Mouse (Mus musculus) kidney, postnatal 36 days (tissue): Measurements from ENCODE around the gene Arl10.

Source experiments
- DNase-seq, 2 experiments: peaks; one replicate each; pipeline ENCODE4 v3.0.0; 2021 to 2022; ENCODE audit warnings: mixed read lengths in 2 of 2

Gene Arl10

GRCm38 (mm10) chr13:54574854-54575481, at the start of gene Arl10:
TSS of gene Arl10 (plus strand) at chr13:54575015.
- peak; percentile 84 to 89 for DNase-seq

DNA sequence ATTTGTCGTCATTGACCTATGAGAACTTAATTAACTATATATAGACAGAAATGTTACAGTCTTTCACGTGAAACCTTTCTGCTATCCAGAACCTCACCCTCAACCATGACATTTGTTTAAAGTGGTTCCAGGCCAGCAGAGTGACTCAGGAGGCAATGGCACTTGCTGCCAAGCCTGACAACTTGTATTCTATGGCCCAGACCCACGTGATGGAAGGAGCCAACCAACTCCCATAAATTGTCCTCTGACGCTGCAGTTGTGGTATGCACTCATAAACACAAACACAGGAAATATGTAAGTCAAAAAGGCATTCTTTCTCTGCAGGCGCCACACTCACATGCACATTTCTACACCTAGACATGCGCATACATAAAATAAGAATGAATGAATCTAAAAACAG, 47.7 kb upstream of the Arl10 start:
- no peak for DNase-seq

GRCm38 (mm10) chr13:54532134-54532533, 42.7 kb upstream of the Arl10 start:
- DNase-seq, result no peak

DNA sequence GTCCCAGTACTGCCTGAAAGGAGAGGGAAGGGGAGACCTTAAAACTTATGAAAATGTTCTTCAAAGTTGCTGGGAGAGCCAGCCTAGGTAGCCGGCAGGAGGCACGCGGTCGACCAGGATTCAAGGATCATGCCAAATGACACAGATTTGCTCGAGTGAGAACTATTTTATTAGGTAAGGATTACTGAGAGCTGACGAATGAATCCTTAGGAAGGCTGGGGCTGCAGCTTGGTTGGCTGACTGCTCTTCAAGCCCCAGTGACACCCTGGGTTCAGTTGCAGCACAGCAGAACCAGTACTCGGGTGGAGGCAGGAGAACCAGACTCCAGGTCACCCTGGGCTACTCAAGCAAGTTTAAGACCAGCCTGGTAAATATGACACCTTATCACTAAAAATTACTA, 26.8 kb upstream of the Arl10 start:
- DNase-seq, result peak; percentile 36 to 52

DNA sequence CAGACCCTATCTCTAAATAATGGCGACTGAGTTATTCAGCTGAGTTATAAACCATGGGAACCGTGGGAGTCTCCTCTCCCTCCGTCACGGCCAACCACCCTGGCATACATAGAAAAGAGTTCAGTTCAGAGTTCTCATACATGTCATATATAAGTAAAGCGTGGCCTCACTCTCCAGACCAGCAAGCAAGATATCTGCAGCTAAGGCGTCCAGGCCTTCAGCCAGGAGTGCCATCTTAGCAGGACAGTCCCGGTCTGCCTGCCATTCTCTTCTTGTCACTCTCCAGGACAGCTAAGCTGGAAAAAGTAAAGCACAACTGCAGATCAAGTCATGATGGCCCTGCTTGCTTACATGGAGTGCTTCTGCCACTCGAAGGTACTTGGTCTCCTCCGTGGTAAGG, 18.6 kb upstream of the Arl10 start:
- DNase-seq, result no peak

DNA sequence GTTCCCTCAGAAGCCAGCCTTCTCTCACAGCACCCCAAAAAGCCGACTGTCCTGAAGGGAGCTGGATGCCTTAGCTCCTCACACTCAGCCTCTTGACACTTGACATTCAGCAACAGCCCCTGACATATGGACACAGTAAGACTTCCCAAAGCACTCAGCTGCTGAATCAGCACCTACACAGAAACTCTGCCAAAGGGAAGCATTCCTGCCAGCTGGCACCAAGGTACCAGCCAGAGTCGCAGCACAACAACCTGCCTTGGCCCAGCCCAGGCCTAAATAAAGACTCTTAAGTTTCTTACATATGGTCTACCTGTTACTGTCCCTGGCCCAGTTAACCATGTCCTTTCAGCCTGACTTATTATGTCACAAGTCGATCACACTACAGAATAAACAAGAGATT, 18.0 kb upstream of the Arl10 start:
- DNase-seq, result peak; percentile 74 to 84

GRCm38 (mm10) chr13:54557652-54558051, 17.2 kb upstream of the Arl10 start:
- DNase-seq, result peak; percentile 72 to 86

DNA sequence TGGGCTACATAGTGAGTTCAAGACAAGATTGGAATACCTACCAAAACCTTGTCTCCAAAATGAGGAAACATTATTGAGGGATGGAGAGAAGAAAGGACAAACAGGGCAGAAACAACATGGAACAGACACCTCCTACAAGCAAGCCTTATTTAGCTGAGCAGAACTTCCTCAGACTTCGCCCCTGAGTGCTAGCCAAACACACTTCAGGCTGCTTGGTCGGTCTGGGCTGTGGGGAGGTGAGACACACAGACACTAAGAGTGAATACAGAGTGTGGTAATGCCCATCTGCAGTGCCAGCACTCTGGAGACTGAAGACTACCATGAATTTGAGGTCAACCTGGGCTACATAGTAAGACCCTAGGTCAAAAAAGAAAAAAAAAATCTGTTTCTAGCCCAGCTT, 15.2 kb upstream of the Arl10 start:
- peak; percentile 52 to 56 for DNase-seq

GRCm38 (mm10) chr13:54560608-54561007, 14.2 kb upstream of the Arl10 start:
- no peak for DNase-seq

GRCm38 (mm10) chr13:54562562-54562961, 12.3 kb upstream of the Arl10 start:
- peak; percentile 84 to 97 for DNase-seq

GRCm38 (mm10) chr13:54564232-54565200, 10.3 kb upstream of the Arl10 start:
- peak; percentile 35 to 51 for DNase-seq

DNA sequence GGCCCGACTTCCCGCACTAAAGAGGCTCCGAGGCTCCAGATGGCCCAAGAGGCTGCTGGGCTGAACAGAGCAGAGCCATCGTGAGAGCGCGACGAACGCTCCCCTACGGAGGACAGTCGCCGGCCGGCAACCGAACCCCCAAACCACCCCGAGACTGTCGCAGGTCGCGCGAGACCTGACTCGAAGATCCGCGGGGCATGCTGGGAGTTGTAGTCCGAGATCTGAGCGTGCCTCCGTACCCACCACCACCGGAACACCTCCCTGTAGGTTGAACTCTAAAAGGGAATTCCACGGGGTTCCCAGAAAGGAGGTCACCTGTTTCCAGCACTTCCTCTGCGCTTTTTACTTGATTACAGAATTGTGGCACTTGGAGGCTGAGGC, 9.6 kb upstream of the Arl10 start, which contains the start of gene 4833439L19Rik:
Gene 4833439L19Rik, minus strand, starts transcription at position 235 of the 381 bp plus-strand sequence.
- DNase-seq, result peak; percentile 97 to 99

DNA sequence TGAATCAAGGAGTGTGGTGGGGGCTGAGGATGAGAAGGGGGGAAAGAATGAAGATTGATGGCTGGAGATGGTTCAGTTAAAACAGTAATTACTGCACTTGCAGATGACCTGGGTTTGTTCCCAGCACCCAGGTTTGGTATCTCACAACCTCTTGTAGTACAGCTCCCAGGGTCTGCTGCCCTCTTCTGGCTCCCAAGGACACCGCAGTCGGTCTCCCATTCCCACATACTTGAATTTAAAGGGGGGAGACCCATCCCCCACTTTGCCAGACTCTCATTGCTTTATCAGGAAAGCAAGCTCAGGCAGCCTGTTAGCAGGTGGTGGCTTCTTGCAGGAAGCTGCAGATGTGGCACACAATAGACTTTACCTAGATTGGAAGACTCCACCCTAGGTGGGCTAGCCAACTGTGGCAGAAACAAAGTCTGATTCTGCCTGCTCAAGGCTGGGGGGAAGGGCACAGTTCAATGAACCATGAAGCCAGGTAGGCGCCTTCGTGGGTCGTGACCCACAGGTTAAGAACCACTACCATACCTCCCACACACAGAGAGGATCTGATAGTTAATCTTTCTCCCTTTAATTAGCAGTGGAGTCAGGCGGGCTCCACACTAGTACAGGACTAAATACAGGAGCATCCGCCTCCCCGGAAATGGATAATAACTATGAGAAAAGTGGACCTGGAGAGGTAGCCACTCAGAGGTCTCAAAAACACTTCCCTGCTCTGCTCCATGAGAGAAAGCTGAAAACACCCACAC, 9.0 kb upstream of the Arl10 start:
- peak; percentile 83 to 87 for DNase-seq

DNA sequence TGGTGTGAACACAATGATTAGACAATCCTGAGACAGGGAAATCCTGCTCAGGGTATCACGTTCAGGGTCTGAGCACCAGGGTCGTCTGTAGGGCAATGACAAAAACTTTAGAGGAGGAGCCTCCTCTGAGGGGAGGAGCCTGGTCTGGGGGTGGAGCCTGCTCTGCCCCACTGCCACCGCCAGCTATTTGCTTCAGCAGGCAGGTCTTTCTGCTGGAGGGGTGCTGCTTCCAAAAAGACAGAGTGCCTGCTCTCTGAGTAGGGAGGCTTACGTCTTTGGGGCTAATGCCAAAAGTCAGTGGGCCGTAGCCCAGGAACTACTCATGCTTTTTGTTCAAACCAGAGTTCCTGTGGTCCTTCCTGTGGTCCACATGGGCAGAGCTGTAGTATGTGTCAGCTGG, 6.4 kb upstream of the Arl10 start:
- peak; percentile 42 to 78 for DNase-seq

DNA sequence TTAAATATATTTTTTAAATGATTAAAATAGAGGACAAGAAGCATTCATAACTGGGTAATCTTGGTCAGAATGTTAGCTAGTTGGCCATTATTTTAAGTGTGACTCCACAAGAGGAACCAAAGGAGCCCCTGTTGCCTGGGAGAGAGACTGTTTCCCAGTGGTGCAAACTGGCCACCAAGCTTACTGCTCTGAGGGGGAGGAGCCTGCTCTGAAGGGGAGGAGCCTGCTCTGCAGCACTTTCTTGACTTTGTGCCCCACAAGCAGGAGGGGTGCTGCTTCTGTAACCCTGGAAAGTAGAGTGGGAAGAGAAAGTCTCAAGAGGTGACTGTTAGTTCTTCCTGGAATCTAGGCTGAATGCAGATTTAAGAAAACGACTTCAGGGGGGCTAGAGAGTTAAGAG, 5.5 kb upstream of the Arl10 start:
- DNase-seq, result no peak

- DNase-seq, result no peak
These were observed 4.1 kb upstream of the Arl10 start for GRCm38 (mm10) chr13:54570736-54571135.

- no peak for DNase-seq
These were observed 3.2 kb upstream of the Arl10 start for GRCm38 (mm10) chr13:54571637-54572036.

- DNase-seq, result no peak
These were observed 2.2 kb upstream of the Arl10 start for GRCm38 (mm10) chr13:54572621-54573020.

- no peak for DNase-seq
These were observed 674 bp downstream of the Arl10 start for GRCm38 (mm10) chr13:54575489-54575888.

- no peak for DNase-seq
These were observed 3.1 kb downstream of the Arl10 start for GRCm38 (mm10) chr13:54577652-54578507.

GRCm38 (mm10) chr13:54581385-54581784, 6.6 kb downstream of the Arl10 start:
- peak in 1 of 2 experiments; percentile 34 for DNase-seq

DNA sequence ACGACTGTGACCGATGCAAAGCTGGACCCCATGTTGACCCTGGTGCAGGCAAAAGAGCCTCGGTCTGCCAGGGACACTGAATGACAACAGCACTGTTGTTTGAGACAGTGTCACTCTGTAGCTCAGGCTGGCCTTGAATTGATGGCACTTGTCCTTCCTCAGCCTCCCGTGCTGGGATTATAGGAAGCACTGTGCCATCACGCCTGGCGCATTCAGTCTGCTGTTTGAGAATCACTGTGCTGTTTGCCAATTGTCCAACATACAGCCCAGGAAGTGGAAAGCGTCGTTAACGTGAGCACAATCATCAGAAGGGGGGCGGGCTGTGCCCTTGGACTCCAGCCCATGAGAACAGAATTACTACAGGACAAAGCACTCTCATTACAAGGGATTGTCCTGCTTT, 7.3 kb downstream of the Arl10 start:
- peak in 1 of 2 experiments; percentile 27 for DNase-seq
